Mouse (Mus musculus) liver, embryonic 16.5 days (tissue): ENCODE measurements at regions not wholly inside any gene's neighbourhood (a gene's known extent, or its start where the extent isn't known, plus 50 kb on each side); places are given as distances from the start of the nearest gene placed in this dataset.

Experiments used
- ATAC-seq: fragments of 200-750 bp; cut with Nextera tagmentation; 2 replicates; pipeline ENCODE4 v1.8.0; 2017; ENCODE audit warnings: low read depth, mild to moderate bottlenecking, moderate number of reproducible peaks, moderate library complexity
- H3K27ac ChIP-seq: fragments of 300-500 bp; sonication (generic); 2 replicates; pipeline ENCODE4 v1.5.1; 2014; ENCODE audit warnings: mild to moderate bottlenecking, low read length
- H3K27me3 ChIP-seq: fragments of 300-500 bp; sonication (generic); 2 replicates; pipeline ENCODE4 v1.6.1; 2014; ENCODE audit warnings: low read depth, low read length, mixed read lengths; ENCODE audit not compliant: control insufficient read depth, insufficient read depth
- H3K36me3 ChIP-seq: fragments of 300-500 bp; sonication (generic); 2 replicates; pipeline ENCODE4 v1.6.1; 2014; ENCODE audit warnings: mild to moderate bottlenecking; ENCODE audit not compliant: control insufficient read depth, insufficient read depth
- H3K4me1 ChIP-seq: fragments of 300-500 bp; sonication (generic); 2 replicates; pipeline ENCODE4 v1.6.1; 2014; ENCODE audit warnings: low read depth, low read length, mixed read lengths; ENCODE audit not compliant: control insufficient read depth
- H3K4me2 ChIP-seq: fragments of 300-500 bp; sonication (generic); 2 replicates; pipeline ENCODE4 v1.6.1; 2014; ENCODE audit warnings: low read depth, low read length, mixed read lengths
- H3K4me3 ChIP-seq: fragments of 300-500 bp; sonication (generic); 2 replicates; pipeline ENCODE4 v1.5.1; 2014; ENCODE audit warnings: low read depth, mild to moderate bottlenecking, low read length
- H3K9ac ChIP-seq: fragments of 300-500 bp; sonication (generic); 2 replicates; pipeline ENCODE4 v1.6.1; 2014; ENCODE audit warnings: low read depth, low read length
- H3K9me3 ChIP-seq: fragments of 300-500 bp; sonication (generic); replicated peaks from 2 replicates; pipeline ENCODE4 v1.6.1; 2016; ENCODE audit warnings: low read length; ENCODE audit not compliant: control insufficient read depth
- WGBS: fragments of 180-500 bp; shearing (Covaris S2); extraction: QIAGEN DNeasy Blood & Tissue Kit; methylation state at CpG from one replicate; pipeline ENCODE4 v1.1.7; 2014; ENCODE audit not compliant: insufficient replicate concordance; 5-methylcytosine and 5-hydroxymethylcytosine counted together

DNA sequence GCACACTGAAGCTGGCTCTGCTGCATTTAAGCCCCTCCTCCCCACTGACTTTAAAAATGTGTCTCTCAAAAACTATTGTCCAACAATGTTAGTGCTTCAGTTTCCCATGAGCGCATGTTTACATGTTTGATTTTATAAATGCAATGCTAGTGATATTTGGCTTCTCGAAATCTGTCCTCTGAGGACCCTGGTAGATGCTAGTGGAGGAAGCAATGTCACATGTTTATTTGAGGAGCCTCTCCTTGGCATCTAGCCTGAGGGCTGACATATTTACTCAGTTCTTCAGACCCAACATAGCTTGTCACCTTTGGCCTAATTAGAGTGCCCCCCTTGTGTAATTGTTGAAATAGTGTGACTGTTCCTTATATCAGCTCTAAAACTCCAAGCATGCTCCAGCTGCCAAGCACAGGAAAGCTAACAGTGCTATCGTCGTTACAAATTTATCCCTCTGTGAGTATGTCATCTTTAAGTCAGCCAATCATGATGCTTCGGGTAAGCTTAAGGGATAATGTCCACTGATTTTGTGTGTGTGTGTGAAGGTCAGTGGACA is 400.3 kb downstream of the Slc4a3 start:
- Histone ChIP-seq H3K27ac (no peak overlapping the region), H3K9ac (no peak overlapping the region), H3K36me3 (no peaks in the 10 kb centered on the region), H3K27me3 (no peaks in the 10 kb centered on the region), H3K9me3 (no peaks in the 10 kb centered on the region), H3K4me3 (no peak overlapping the region), H3K4me1 (no peaks in the 10 kb centered on the region), H3K4me2 (no peak overlapping the region)
- no peak for ATAC-seq
- WGBS, result 56% methylated on average over 5 of the region's 5 CpGs

DNA sequence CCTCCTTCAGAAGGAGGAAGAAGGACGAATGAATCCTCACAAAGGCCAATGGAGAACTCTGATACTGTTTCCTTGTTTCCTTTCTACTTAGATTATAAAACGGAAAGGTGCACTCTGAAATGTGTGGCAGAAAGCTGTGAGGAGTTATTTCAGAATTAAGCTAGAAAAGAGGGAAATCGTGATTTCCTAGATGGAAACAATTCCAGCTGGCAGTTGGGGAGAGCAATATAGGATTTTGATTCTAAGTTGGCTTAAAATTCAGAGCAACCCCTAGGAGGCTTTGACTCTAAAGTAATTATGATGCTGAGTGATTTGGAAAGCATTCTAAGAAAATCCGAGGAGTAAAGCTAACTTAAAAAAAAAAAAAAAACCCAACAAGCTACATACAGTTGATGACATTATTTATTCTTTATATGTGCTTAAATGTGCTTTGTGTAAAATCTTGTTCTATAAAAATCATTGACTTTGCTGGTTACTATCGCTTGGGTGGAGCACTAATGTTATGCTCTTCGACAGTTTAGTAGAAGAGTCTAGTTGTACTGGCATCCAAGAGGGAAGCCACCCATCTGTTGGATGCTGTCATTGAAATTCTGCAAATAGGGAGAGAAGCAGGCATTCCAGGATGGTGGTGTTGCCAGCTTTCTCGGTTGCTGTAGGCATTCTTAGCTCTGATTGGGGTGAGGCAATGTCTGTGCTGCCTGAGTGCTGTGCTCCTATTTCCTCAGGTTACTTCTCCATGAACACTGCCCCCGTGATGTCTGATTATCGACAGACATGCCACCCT is 432.3 kb downstream of the Slc4a3 start:
- Histone ChIP-seq H3K9ac (no peak overlapping the region), H3K4me2 (no peak overlapping the region), H3K36me3 (no peaks in the 10 kb centered on the region), H3K27ac (no peak overlapping the region), H3K4me1 (no peaks in the 10 kb centered on the region), H3K4me3 (no peak overlapping the region), H3K9me3 (no peaks in the 10 kb centered on the region), H3K27me3 (no peaks in the 10 kb centered on the region)
- 59% methylated on average over 9 of the region's 9 CpGs for WGBS
- ATAC-seq, result no peak

DNA sequence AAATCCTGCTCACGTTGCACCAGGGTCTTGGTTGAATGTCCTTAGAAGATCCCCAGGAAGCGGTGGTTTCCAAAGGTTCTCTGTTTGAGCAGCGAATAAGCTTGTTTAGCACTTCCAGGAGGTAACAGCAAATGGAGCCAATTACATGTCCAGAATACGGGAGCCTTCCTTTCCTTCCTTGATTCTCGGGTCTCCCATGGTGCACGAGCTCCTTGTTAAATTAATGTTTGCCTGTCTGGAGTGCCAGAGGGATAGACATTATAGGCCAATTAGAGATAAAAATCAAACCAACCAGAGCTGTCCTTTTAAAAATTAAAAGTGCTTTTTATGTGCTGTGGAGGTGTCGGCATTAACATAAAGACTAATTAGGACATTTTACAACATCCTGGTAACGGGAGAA is 437.0 kb downstream of the Slc4a3 start:
- ATAC-seq, result no peak
- H3K4me2 ChIP-seq, result no peak overlapping the region
- no peak overlapping the region for H3K4me3 ChIP-seq
- WGBS, result 57% methylated on average over 8 of the region's 8 CpGs
- no peaks in the 10 kb centered on the region for H3K4me1 ChIP-seq
- H3K9ac ChIP-seq, result no peak overlapping the region
- no peaks in the 10 kb centered on the region for H3K9me3 ChIP-seq
- H3K27me3 ChIP-seq, result no peaks in the 10 kb centered on the region
- no peak overlapping the region for H3K27ac ChIP-seq
- H3K36me3 ChIP-seq, result no peaks in the 10 kb centered on the region

DNA sequence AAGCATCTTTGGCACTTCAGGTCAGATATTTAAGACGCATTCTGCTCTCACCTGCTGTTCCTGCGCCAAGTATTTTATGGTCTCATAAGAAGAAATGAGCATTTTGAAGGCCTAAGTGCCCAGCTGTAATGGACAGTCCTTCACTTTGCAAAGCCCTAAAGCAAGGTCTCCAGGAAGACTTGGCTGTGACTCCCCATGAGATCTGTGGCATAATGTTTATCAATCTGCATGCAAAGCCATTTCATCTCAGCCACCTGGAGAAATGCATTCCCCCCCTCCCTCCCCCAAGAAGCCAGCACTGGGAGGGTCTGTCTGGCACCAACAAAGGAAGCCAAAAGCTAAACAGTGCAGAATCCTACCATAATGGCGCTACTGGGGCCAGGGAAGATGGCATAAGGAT is 437.4 kb downstream of the Slc4a3 start:
- H3K4me1 ChIP-seq, result no peaks in the 10 kb centered on the region
- no peak overlapping the region for H3K9ac ChIP-seq
- no peak overlapping the region for H3K4me2 ChIP-seq
- no peak for ATAC-seq
- no peaks in the 10 kb centered on the region for H3K36me3 ChIP-seq
- H3K27ac ChIP-seq, result no peak overlapping the region
- no peaks in the 10 kb centered on the region for H3K27me3 ChIP-seq
- H3K4me3 ChIP-seq, result no peak overlapping the region
- no peaks in the 10 kb centered on the region for H3K9me3 ChIP-seq
- 66% methylated on average over 3 of the region's 3 CpGs for WGBS

DNA sequence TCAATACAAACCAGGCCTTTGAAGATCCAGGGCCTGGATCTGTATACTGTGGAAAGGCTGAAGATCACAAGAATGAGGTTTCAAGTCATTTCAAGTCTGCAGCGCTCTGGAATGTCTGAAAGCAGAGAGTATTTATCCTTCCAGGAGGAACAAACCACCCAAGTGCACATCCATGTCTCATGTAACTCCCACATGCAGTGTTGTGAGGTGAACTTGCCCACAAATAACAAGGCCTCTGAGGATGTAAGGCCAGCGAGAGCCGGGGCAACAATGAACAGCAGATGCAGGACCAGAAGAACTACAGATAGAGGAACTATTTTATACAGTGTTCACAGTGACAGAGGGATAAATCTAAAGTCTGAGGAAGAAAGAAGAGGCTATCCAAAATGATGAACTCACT is 442.4 kb downstream of the Slc4a3 start:
- H3K4me1 ChIP-seq, result no peaks in the 10 kb centered on the region
- no peaks in the 10 kb centered on the region for H3K9me3 ChIP-seq
- H3K4me2 ChIP-seq, result no peak overlapping the region
- no peaks in the 10 kb centered on the region for H3K27me3 ChIP-seq
- H3K36me3 ChIP-seq, result no peaks in the 10 kb centered on the region
- no peak overlapping the region for H3K9ac ChIP-seq
- H3K27ac ChIP-seq, result no peak overlapping the region
- no peak for ATAC-seq
- H3K4me3 ChIP-seq, result no peak overlapping the region
- 52% methylated on average over 3 of the region's 3 CpGs for WGBS

DNA sequence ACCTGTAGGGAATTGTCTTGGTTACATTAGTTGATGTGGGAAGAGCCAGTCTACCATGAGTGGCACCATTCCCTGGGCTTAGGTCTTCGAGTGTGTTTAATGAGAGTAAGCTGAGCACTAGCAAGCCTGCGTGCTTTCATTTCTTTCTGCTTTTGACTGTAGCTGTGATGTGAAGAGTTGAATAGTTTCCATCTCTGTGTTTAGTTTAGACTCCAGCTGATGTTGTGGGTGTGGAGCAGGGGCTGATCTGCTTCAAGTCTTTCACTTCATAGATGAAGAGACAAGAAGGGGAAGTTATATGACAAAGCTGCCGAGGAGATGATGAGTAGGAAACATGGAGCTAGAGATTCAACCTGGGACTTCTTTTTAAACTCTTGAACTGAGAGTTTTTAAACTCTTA is 446.0 kb downstream of the Slc4a3 start:
- Histone ChIP-seq H3K27ac (no peak overlapping the region), H3K27me3 (no peaks in the 10 kb centered on the region), H3K36me3 (no peaks in the 10 kb centered on the region), H3K9ac (no peak overlapping the region), H3K4me2 (no peak overlapping the region), H3K4me3 (no peak overlapping the region), H3K9me3 (no peaks in the 10 kb centered on the region), H3K4me1 (no peaks in the 10 kb centered on the region)
- WGBS, result 49% methylated on average over 3 of the region's 3 CpGs
- ATAC-seq, result no peak

DNA sequence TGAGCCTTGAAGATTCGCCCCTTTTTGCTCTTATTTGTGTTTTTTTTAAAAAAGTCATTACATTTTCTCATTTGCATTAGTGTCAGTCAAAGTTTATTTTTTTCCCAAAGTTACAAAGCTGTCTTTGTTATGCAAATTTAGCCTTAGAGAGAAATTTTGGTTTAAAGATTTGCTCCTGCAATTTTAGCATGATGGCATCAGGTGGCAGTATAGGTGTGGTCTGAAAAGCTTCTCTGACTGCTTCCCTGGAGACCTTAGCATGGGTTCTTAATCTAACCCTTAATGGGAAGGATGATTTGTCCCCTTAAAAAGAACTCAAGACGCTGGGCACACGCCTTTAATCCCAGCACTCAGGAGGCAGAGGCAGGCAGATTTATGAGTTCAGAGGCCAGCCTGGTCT is 451.2 kb downstream of the Slc4a3 start:
- Histone ChIP-seq H3K4me2 (no peak overlapping the region), H3K4me1 (no peaks in the 10 kb centered on the region), H3K27ac (no peak overlapping the region), H3K9me3 (no peaks in the 10 kb centered on the region), H3K36me3 (no peaks in the 10 kb centered on the region), H3K27me3 (no peaks in the 10 kb centered on the region), H3K9ac (no peak overlapping the region), H3K4me3 (no peak overlapping the region)
- no peak for ATAC-seq
- 47% methylated on average over 3 of the region's 3 CpGs for WGBS

DNA sequence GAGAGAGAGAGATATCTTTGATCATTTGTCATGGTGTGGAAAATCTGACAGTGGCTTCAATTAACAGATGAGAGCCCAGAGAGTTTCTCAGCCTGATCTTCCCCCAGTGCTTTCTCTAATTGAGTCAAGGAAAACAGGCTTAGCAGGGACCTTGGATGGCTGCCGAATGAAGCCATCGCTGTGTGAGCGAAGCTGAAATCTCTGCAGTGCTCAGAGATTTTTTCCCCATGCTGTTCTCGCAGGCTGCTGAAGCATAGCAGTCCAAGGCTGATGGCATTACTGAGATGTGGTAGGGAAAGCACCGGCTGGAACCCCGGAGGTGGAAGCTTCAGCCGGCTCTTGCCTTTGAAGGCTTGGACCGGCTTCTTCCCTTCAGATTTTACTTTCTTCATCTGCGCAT is 455.1 kb downstream of the Slc4a3 start:
- no peaks in the 10 kb centered on the region for H3K4me1 ChIP-seq
- WGBS, result 73% methylated on average over 9 of the region's 9 CpGs
- no peaks in the 10 kb centered on the region for H3K9me3 ChIP-seq
- ATAC-seq, result no peak
- H3K27ac ChIP-seq, result no peak overlapping the region
- H3K9ac ChIP-seq, result no peak overlapping the region
- no peaks in the 10 kb centered on the region for H3K36me3 ChIP-seq
- no peak overlapping the region for H3K4me2 ChIP-seq
- H3K27me3 ChIP-seq, result no peaks in the 10 kb centered on the region
- no peak overlapping the region for H3K4me3 ChIP-seq

DNA sequence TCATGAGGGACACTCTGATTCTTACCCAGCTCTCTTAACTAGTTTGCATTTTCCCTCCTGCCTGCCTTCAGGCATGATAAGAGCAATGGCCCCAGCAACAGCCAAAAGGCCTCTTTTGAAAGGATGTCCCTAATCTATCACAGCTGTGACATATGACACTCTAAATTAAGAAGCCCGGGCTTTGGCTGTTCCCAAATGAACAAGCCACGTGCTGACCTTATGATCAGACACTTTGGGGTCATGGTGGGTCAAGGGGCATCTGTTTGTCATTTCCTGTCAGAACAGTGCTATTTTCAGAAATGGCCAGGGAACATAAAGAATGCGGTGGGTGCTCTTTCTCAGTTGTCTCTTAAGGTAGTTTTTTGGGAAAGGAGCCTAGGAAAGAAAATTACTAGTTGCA is 463.5 kb downstream of the Slc4a3 start:
- Histone ChIP-seq H3K36me3 (no peaks in the 10 kb centered on the region), H3K27me3 (no peaks in the 10 kb centered on the region), H3K4me2 (no peak overlapping the region), H3K27ac (no peak overlapping the region), H3K9me3 (no peaks in the 10 kb centered on the region), H3K4me1 (no peaks in the 10 kb centered on the region), H3K9ac (no peak overlapping the region), H3K4me3 (no peak overlapping the region)
- ATAC-seq, result no peak
- WGBS, result 19% methylated on average over 3 of the region's 3 CpGs
